Mouse (Mus musculus): ENCODE results near the gene Elk3. TPM values are rescaled to one million over a fixed set of nuclear protein-coding genes. Genes with fewer than 3 reads are reported as not detected.

Elk3 gene
- total and polyA plus RNA-seq, 2 experiments = 3.4 to 8.0 TPM

DNA sequence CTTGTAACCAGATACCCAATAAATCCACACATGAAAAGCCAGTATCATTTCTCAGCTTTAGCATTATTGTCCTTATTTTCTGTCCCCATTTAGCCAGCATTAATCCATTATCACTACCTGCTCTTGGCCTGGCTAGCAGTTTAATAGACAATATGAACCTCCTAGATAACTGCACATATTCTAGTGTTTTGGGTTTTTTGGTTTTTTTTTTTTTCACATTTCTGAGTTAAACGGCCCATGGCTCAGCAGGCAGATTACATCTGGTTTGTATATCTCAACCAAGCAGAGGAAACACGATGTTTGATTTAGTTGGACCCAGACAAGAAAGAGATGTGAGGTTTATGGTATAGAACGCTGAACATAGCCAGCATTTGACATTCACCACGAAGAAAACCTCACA lies 41.2 kb downstream of the Elk3 start:
- WGBS = 77% methylated on average over 4 of the region's 4 CpGs
- Histone ChIP-seq H3K79me2 (ENCODE audit: control insufficient read depth, insufficient read depth, low read length) (no peaks in the 10 kb centered on the region), H3K9ac (ENCODE audit: low read depth, low read length) (no peak overlapping the region), H3K36me3 (ENCODE audit: control insufficient read depth, insufficient read depth, low read length) (no peaks in the 10 kb centered on the region), H3K4me3 (ENCODE audit: insufficient read depth, low read depth, low read length) (no peak overlapping the region), H3K27ac (replicated peaks; ENCODE audit: insufficient read depth, low read depth, low read length) (no peak overlapping the region), H3K4me1 (ENCODE audit: control insufficient read depth, insufficient read depth, low read length) (no peaks in the 10 kb centered on the region), H3K27me3 (ENCODE audit: control insufficient read depth, insufficient read depth, low read length) (no peaks in the 10 kb centered on the region)
- no peak for DNase-seq (ENCODE audit: extremely low read depth, low read depth, low spot score)
- TF ChIP-seq POLR2A (IDR thresholded peaks at IDR 0.05; ENCODE audit: extremely low read depth, insufficient read depth, low read length) (no peak), CTCF (IDR thresholded peaks at IDR 0.05; ENCODE audit: low read depth, low read length) (no peak)

DNA sequence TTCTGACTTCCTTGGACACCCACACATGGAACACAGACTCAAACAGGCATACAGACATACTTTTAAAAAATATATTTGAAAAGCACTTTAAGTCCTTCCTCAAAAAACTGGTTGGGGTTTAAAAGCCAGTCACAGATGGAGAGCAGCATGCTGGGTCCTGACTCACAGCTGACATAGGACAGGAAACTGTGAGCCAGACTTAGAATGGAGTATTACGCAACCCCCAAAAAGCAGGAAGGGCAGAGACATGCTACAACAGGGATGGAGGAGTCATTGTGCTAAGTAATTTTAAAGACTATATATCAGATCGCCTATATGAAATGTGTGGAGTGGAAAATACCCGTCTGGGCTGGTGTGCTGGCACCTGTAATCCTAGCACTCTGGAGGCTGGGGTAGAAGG lies 42.6 kb downstream of the Elk3 start:
- H3K79me2 ChIP-seq (ENCODE audit: control insufficient read depth, insufficient read depth, low read length) = no peaks in the 10 kb centered on the region
- no peak overlapping the region for H3K4me3 ChIP-seq (ENCODE audit: insufficient read depth, low read depth, low read length)
- H3K4me1 ChIP-seq (ENCODE audit: control insufficient read depth, insufficient read depth, low read length) = no peaks in the 10 kb centered on the region
- no peaks in the 10 kb centered on the region for H3K36me3 ChIP-seq (ENCODE audit: control insufficient read depth, insufficient read depth, low read length)
- H3K27ac ChIP-seq (replicated peaks; ENCODE audit: insufficient read depth, low read depth, low read length) = no peak overlapping the region
- DNase-seq (ENCODE audit: extremely low read depth, low read depth, low spot score) = peak; percentile 26
- H3K27me3 ChIP-seq (ENCODE audit: control insufficient read depth, insufficient read depth, low read length) = no peaks in the 10 kb centered on the region
- TF ChIP-seq CTCF (IDR thresholded peaks at IDR 0.05; ENCODE audit: low read depth, low read length) (no peak), POLR2A (IDR thresholded peaks at IDR 0.05; ENCODE audit: extremely low read depth, insufficient read depth, low read length) (no peak)
- no peak overlapping the region for H3K9ac ChIP-seq (ENCODE audit: low read depth, low read length)
- WGBS = 88% methylated on average over 3 of the region's 3 CpGs

DNA sequence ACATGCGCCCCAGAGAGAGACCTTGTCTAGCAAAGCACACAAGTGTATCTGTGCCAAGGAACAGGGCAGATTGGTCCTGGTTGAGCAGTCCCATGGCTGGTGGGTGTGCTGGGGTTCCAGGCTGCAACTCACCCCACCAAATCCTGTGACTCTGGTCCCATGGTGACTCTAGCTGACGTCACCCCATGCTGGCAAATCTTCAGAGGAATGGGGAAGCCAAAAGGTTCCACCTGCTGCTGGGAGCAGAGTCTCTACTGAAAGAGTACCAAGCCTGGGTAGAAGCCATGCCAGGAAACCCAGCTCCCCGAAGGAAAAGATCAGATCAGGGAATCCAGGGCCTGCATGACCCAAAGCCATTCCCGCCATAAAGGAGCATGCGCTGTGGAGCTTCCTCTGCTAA lies 43.4 kb downstream of the Elk3 start:
- Histone ChIP-seq H3K79me2 (ENCODE audit: control insufficient read depth, insufficient read depth, low read length) (no peaks in the 10 kb centered on the region), H3K4me1 (ENCODE audit: control insufficient read depth, insufficient read depth, low read length) (no peaks in the 10 kb centered on the region; the same call in 1 of the 2 replicates), H3K4me3 (ENCODE audit: insufficient read depth, low read depth, low read length) (no peak overlapping the region), H3K36me3 (ENCODE audit: control insufficient read depth, insufficient read depth, low read length) (no peaks in the 10 kb centered on the region), H3K27me3 (ENCODE audit: control insufficient read depth, insufficient read depth, low read length) (no peaks in the 10 kb centered on the region), H3K9ac (ENCODE audit: low read depth, low read length) (no peak overlapping the region), H3K27ac (replicated peaks; ENCODE audit: insufficient read depth, low read depth, low read length) (no peak overlapping the region)
- DNase-seq (ENCODE audit: extremely low read depth, low read depth, low spot score) = no peak
- 87% methylated on average over 5 of the region's 5 CpGs for whole genome bisulfite sequencing
- TF ChIP-seq CTCF (IDR thresholded peaks at IDR 0.05; ENCODE audit: low read depth, low read length) = no peak
- no peak for TF ChIP-seq POLR2A (IDR thresholded peaks at IDR 0.05; ENCODE audit: extremely low read depth, insufficient read depth, low read length)

DNA sequence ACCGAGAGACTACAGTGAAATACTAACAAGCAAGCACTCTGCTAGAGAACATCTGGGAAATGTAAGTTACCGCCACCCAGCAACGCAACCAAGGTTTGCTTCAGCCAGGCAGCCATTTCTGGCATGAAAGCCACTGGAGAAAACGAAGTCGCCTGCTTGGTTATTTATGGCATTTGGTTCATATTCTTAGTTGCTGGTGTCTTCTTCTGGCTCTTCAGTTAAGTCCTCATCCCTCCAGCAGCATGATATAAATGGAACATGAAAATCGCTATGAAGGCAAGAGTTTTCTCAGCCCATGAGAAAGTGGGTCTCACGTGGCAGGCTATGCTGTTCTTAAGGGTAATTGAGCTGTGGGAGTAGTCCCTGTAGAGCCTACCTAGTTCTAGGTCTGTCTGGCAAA lies 44.4 kb downstream of the Elk3 start:
- DNase-seq (ENCODE audit: extremely low read depth, low read depth, low spot score) = no peak
- H3K36me3 ChIP-seq (ENCODE audit: control insufficient read depth, insufficient read depth, low read length) = no peaks in the 10 kb centered on the region
- no peaks in the 10 kb centered on the region for H3K79me2 ChIP-seq (ENCODE audit: control insufficient read depth, insufficient read depth, low read length)
- H3K9ac ChIP-seq (ENCODE audit: low read depth, low read length) = no peak overlapping the region
- no peak overlapping the region for H3K27ac ChIP-seq (replicated peaks; ENCODE audit: insufficient read depth, low read depth, low read length)
- WGBS = 94% methylated on average over 7 of the region's 7 CpGs
- H3K4me1 ChIP-seq (ENCODE audit: control insufficient read depth, insufficient read depth, low read length) = peaks cover 2% of the 10 kb centered on the region
- no peaks in the 10 kb centered on the region for H3K27me3 ChIP-seq (ENCODE audit: control insufficient read depth, insufficient read depth, low read length)
- TF ChIP-seq POLR2A (IDR thresholded peaks at IDR 0.05; ENCODE audit: extremely low read depth, insufficient read depth, low read length) = no peak
- no peak overlapping the region for H3K4me3 ChIP-seq (ENCODE audit: insufficient read depth, low read depth, low read length)

DNA sequence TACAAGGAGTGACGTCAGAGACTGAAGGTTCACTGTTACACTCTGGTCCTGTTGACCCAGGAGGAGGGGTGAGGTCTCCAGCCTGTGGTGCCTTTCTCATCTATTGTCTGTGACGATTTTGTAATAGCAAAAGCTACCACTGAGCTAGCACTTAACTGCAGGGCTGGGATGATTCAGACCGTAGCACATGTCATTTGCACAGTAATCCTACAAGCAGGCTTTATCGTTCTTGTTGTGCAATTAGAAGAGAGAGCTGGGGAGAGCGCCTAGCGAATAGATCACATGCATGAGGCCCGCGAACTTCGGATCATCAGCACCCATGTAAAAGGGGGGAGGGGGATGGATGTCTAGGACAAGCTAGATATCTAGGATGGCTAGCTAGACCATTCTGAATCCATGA lies 45.1 kb downstream of the Elk3 start:
- H3K27me3 ChIP-seq (ENCODE audit: control insufficient read depth, insufficient read depth, low read length) = no peaks in the 10 kb centered on the region
- H3K4me1 ChIP-seq (ENCODE audit: control insufficient read depth, insufficient read depth, low read length) = peaks cover 4% of the 10 kb centered on the region
- WGBS = 86% methylated on average over 9 of the region's 9 CpGs
- TF ChIP-seq POLR2A (IDR thresholded peaks at IDR 0.05; ENCODE audit: extremely low read depth, insufficient read depth, low read length) = no peak
- no peaks in the 10 kb centered on the region for H3K79me2 ChIP-seq (ENCODE audit: control insufficient read depth, insufficient read depth, low read length)
- H3K9ac ChIP-seq (ENCODE audit: low read depth, low read length) = no peak overlapping the region
- H3K36me3 ChIP-seq (ENCODE audit: control insufficient read depth, insufficient read depth, low read length) = no peaks in the 10 kb centered on the region
- DNase-seq (ENCODE audit: extremely low read depth, low read depth, low spot score) = no peak
- H3K27ac ChIP-seq (replicated peaks; ENCODE audit: insufficient read depth, low read depth, low read length) = no peak overlapping the region
- H3K4me3 ChIP-seq (ENCODE audit: insufficient read depth, low read depth, low read length) = no peak overlapping the region

DNA sequence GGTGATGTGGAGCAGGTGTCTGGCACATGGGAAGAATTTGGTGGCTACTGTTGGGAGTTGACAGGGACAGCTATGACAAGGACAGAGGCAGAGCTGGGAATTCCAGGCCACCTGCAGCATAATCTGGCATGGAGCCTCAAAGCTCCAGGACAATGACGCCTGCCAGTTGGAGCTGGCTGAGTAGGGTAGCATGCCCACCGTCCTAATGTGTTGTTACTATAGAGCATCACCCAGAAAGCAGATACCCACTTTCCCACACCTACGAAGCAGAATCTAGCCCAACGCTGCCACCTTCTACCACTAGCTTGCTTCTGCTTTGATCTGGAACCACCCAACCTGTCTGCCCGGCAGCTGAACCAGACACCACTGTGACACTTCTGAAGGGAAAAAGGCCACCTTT lies 46.9 kb downstream of the Elk3 start:
- Histone ChIP-seq H3K4me1 (ENCODE audit: control insufficient read depth, insufficient read depth, low read length) (peaks cover 4% of the 10 kb centered on the region), H3K79me2 (ENCODE audit: control insufficient read depth, insufficient read depth, low read length) (no peaks in the 10 kb centered on the region), H3K36me3 (ENCODE audit: control insufficient read depth, insufficient read depth, low read length) (no peaks in the 10 kb centered on the region), H3K9ac (ENCODE audit: low read depth, low read length) (no peak overlapping the region), H3K4me3 (ENCODE audit: insufficient read depth, low read depth, low read length) (no peak overlapping the region), H3K27me3 (ENCODE audit: control insufficient read depth, insufficient read depth, low read length) (no peaks in the 10 kb centered on the region), H3K27ac (replicated peaks; ENCODE audit: insufficient read depth, low read depth, low read length) (no peak overlapping the region)
- TF ChIP-seq POLR2A (IDR thresholded peaks at IDR 0.05; ENCODE audit: extremely low read depth, insufficient read depth, low read length) (no peak), CTCF (IDR thresholded peaks at IDR 0.05; ENCODE audit: low read depth, low read length) (no peak)
- no peak for DNase-seq (ENCODE audit: extremely low read depth, low read depth, low spot score)
- WGBS = 86% methylated on average over 5 of the region's 5 CpGs
